In the genomic region with DNA sequence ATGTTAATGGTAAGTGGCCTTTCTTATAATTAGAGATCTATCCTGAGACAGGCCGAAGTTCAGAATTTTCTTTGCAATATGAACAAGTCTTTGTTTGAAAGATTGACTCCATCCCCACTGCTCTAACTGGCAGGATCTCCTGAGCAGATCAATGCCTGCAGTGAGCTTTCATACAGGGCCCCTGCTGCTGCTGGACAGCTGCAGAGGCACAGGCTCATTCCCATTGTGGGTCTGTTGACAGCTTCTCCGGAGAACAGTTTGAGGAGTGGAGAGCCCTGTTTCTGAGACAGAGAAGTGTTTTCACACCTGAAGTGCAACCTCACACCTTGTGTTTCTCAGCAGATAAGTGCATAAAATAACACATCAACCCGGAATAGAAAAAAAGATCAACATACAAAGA, we compare ENCODE assay signal across 23 mouse cellular contexts. TPM values are rescaled to one million over a fixed set of nuclear protein-coding genes. Genes with fewer than 3 reads are reported as not detected.
"Had no signal": no experiment of that assay in that cellular context is flagged by ENCODE, and none has a peak within 500 bp of the region (broad histone marks: within the 10 kb centered on the region; RNA-seq: fewer than 3 reads in every experiment).

No protein-coding gene starts in this region.

- H3K4me1 ChIP-seq: limb, embryonic 10.5 days; liver, embryonic 15.5 days; neural tube, embryonic 15.5 days had no signal

- H3K27ac ChIP-seq: layer of hippocampus, adult 2 months; limb, embryonic 10.5 days; liver, embryonic 15.5 days; neural tube, embryonic 15.5 days had no signal

- H3K36me3 ChIP-seq: limb, embryonic 10.5 days; liver, embryonic 15.5 days had no signal

- H3K27me3 ChIP-seq: liver, embryonic 15.5 days; neural tube, embryonic 15.5 days had no signal

- H3K9ac ChIP-seq: liver, embryonic 15.5 days; lung, embryonic 14.5 days; neural tube, embryonic 15.5 days had no signal

- H3K4me2 ChIP-seq: liver, embryonic 11.5 days; liver, embryonic 15.5 days; lung, embryonic 14.5 days; midbrain, embryonic 11.5 days; neural tube, embryonic 15.5 days had no signal

- H3K4me3 ChIP-seq: layer of hippocampus, adult 2 months; limb, embryonic 10.5 days; liver, embryonic 15.5 days; myocyte; neural tube, embryonic 15.5 days had no signal

- DNase-seq: kidney, postnatal 10 days; kidney, postnatal 4 days; lung, embryonic 14.5 days; lung, postnatal 10 days; lung, postnatal 4 days; right cerebral cortex, adult 18-20 months; right cerebral cortex, postnatal 25 days; thymus, postnatal 36 days had no signal

- H3K9me3 ChIP-seq: limb, embryonic 10.5 days; liver, embryonic 15.5 days; neural tube, embryonic 15.5 days had no signal

RNA-seq across cellular contexts. Expression of gene Gm11042, which starts 51.3 kb away (rescaled TPM):
- total RNA-seq: layer of hippocampus, adult 2 months; layer of hippocampus, postnatal 10 days; left cerebral cortex, postnatal 10 days; megakaryocyte, adult 5-6 weeks had no signal
- polyA plus RNA-seq: limb, embryonic 10.5 days; limb, embryonic 14.5 days; liver, embryonic 11.5 days; liver, embryonic 15.5 days; lung, embryonic 14.5 days; midbrain, embryonic 11.5 days; myocyte; neural tube, embryonic 11.5 days; neural tube, embryonic 15.5 days; small intestine, adult 2 months; stomach, embryonic 16.5 days; thymus, postnatal 0 days had no signal
